Mouse (Mus musculus) layer of hippocampus, postnatal 36 days (tissue): ENCODE measurements around the gene Car11. TPM values are rescaled to one million over a fixed set of nuclear protein-coding genes. Genes with fewer than 3 reads are reported as not detected.

Experiments used
- DNase-seq, 2 experiments: peaks; one replicate each; pipeline ENCODE4 v3.0.0; 2022
- total RNA-seq, 2 experiments: library from RNA; stranded (reverse); gene quantifications; 2 replicates each; pipeline ENCODE4 v1.2.3; 2021

The Car11 gene
- total RNA-seq, 2 experiments from 2014 or later = 191 to 217 TPM

- no peak for DNase-seq
Observed at GRCm38 (mm10) chr7:45725151-45725550, 25.5 kb downstream of the Car11 start.

DNA sequence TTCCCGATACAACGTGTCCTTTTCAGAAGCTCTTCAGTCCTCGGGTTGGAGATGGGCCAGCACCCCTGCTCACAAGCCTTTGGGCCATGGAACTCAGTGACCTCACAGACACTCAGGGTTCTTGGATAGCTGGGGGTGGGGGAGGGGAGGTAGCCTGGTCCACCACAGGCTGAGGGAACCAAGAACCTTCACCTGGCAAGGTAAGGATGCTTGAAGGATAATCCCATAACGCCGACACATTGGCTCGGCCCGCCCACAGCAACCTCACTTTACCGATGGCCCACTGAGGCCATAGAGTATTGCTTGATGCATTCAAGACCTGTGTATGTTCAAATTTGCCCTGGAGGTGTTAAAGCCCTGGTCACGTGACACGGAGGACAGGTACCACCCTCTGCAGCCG is 26.1 kb downstream of the Car11 start, which contains the start of gene Spaca4:
Spaca4 (minus strand) TSS at position 101 of the 400 bp plus-strand sequence.
- DNase-seq = no peak

GRCm38 (mm10) chr7:45726419-45726818 is 26.8 kb downstream of the Car11 start:
- DNase-seq = no peak

DNA sequence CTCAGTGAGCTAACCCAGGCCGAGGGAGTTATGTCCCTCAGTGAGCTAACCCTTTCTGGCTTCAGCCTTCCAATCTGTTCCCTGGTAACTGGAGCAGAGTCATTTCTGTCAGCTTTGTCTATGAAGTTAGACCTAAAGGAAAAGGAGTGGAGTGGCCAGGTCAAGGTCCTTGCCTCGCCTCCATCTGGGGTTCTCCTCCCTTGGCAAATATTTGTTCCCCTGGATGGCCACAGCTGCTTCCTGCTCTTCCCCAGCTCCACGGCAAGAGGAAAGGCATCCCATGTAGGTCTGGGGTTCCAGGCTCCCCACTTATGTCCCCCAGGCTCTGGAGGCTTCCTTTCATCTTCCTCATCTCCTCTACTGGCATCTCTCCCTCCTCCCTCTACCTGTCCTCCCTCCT is 28.0 kb downstream of the Car11 start:
- no peak for DNase-seq

DNA sequence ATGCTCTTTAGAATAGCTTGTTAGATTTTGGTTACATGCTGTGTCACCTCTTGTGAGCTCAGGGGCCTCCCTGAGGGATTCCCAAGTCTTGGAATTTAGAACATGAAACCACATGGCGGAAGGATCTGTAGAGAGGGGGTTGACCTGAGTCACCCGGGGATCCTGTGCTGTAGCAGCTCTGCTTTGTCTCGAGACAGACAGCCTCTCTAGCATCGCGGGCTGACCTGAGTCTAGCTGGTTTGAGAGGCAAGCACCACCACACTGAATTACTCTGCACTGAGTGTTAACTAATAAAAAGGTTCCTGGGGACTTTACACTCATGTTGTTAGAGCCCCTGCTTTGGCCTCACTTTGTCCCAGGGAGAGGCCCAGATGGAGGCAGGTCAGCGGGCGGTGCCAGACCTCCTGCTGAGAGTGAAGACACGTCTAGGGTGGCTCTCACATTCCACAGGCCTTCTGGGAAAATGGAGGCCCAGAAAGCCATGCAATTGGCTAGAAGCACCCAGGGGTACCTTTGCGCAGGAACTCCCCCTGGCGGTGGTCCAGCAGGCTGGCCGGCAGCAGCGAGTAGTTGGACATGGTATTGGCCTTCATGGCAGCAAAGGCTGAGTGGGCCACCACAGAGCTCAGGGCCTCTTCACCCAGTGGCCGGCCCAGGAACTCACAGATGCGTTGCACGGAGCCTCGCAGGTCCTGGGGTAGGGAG is 31.2 kb downstream of the Car11 start:
- no peak for DNase-seq

GRCm38 (mm10) chr7:45733477-45733876 is 33.8 kb downstream of the Car11 start:
- DNase-seq = no peak

DNA sequence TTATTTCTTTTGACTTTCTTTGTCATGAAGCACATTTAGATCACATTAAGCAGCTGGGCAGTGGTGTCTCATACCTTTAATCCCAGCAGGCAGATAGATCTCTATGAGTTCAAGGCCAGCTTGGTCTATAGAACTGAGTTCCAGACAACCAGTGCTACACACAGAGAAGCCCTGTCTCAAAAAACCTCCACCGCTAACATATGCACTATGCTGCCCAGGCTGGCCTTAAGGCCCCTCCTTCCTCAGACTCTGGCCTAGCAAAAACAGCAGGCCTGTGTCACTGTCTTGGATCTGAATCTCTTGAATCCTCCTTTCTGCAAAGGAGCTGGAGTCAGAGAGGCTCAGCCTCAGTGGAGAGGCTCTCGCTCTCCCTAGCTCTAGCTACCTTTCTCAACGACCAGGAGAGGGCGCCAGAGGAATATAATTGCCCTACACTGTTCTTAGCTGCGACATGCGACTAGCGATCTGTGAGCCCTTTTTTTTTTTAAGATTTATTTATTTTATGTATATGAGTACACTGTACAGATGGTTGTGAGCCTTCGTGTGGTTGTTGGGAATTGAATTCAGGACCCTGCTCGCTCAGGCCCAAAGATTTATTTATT is 39.6 kb downstream of the Car11 start:
- DNase-seq = peak; percentile 70 to 81

DNA sequence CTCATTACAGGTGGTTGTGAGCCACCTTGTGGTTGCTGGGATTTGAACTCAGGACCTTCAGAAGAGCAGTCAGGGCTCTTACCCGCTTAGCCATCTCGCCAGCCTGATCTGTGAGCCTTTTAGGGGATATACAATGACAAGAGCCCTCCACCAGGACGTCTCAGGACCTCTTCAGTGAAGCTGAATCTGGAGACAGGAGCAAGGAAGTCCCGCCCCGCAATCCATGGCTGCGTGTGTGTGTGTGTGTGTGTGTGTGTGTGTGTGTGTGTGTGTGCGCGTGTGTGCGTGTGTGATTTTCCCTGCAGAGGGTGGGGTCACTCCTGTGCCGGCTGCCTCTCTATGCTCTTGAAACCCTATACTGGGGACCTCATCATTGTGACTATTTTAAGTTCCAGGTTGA is 40.2 kb downstream of the Car11 start:
- no peak for DNase-seq

- no peak for DNase-seq
Observed at GRCm38 (mm10) chr7:45741308-45741707, 41.7 kb downstream of the Car11 start.

- peak in 1 of 2 experiments; percentile 40 for DNase-seq
Observed at GRCm38 (mm10) chr7:45741777-45742176, 42.1 kb downstream of the Car11 start.

GRCm38 (mm10) chr7:45742338-45742737 is 42.7 kb downstream of the Car11 start:
- DNase-seq = peak; percentile 84

GRCm38 (mm10) chr7:45744387-45744786 is 44.7 kb downstream of the Car11 start:
- no peak for DNase-seq

DNA sequence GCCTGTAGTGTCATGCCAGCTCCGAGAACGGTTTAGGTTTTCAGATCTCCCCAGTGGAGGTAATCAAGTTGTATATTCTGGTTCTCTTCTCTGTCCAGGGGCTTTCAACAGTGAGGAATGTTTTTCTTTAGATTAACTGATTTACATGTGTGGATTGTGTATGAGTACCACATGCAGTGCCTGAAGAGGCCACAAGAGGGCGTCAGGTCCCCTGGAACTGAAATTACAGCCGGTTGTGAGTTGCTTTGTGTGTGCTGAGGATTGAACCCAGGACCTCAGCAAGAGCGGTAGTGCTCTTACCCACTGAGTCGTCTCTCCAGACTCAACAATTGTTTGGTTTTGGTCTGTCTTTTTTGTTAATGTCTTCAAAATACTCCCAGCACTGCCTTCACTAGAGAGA is 46.9 kb downstream of the Car11 start:
- DNase-seq = no peak

- DNase-seq = no peak
Observed at GRCm38 (mm10) chr7:45747450-45747849, 47.8 kb downstream of the Car11 start.

DNA sequence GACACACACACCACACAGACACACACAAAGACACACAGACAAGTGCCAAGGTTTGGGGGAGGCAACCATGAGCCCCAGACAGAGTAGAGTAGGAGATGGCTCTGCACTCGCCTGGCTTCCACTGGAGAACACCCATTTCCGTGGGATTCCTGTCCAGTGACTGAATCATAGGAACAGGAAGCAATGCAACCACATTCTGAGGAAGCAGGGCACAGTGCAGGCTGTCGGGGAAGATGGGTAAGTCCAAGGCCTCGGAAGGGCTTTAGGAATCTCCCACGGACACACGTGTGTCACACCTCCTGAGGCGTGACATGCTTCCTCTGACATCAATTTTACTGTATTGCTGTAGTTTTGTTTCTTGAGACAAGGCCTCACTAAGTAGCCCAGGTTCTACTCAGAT is 48.5 kb downstream of the Car11 start:
- no peak for DNase-seq

GRCm38 (mm10) chr7:45749401-45749800 is 49.8 kb downstream of the Car11 start:
- DNase-seq = no peak

DNA sequence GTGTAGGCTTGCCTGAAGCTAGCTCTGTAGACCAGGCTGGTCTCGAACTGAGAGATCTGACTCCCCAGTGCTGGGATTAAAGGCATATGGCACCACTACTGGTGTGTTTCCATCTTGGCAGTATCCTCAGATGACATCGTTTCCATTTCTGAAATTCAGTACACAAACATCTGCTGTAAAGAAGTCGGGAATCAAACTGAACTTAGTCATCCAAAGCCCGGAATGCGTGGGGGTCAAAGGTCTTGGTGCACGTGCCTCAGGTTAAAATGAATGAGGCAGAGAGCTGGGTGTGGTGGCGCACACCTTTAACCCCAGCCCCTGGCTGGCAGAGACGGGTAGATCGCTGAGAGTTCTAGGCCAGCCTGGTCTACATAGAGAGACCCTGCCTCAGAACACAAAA is 50.5 kb downstream of the Car11 start:
- no peak for DNase-seq

Other genes starting within 250 kb of the Car11 start
- 100 to 1,000 TPM; 187 to 197 TPM for gene Ftl1, start 240.0 kb upstream of the Car11 start, total RNA-seq
- 10 to 100 TPM; 73.5 to 80.8 TPM for gene Bax, start 232.9 kb upstream of the Car11 start, total RNA-seq
- not detected for gene Tulp2, start 218.0 kb upstream of the Car11 start, total RNA-seq
- gene Gm45808, start 213.0 kb upstream of the Car11 start, total RNA-seq = 1 to 10 TPM in 1 of 2 experiments, not detected in 1; 2.5 TPM
- 1 to 10 TPM; 3.1 to 3.9 TPM for gene Dhdh, start 211.0 kb upstream of the Car11 start, total RNA-seq
- gene Nucb1, start 189.4 kb upstream of the Car11 start, total RNA-seq = 10 to 100 TPM; 94.0 to 98.0 TPM
- 10 to 100 TPM; 17.4 to 20.0 TPM for gene Ppp1r15a, start 173.6 kb upstream of the Car11 start, total RNA-seq
- gene Plekha4, start 173.5 kb upstream of the Car11 start, total RNA-seq = under 1 TPM; 0.77 to 0.86 TPM
- gene Hsd17b14, start 144.9 kb upstream of the Car11 start, total RNA-seq = under 1 TPM in 1 of 2 experiments, not detected in 1; 0.28 TPM
- gene Bcat2, start 129.7 kb upstream of the Car11 start, total RNA-seq = 10 to 100 TPM; 23.5 to 29.9 TPM
- gene Fgf21, start 84.4 kb upstream of the Car11 start, total RNA-seq = not detected
- gene Fut1, start 82.6 kb upstream of the Car11 start, total RNA-seq = not detected
- gene Izumo1, start 78.0 kb upstream of the Car11 start, total RNA-seq = not detected
- 1 to 10 TPM; 6.1 to 6.6 TPM for gene Rasip1, start 72.4 kb upstream of the Car11 start, total RNA-seq
- gene Mamstr, start 59.9 kb upstream of the Car11 start, total RNA-seq = 1 to 10 TPM; 2.3 to 2.8 TPM
- gene Fut2, start 33.4 kb upstream of the Car11 start, total RNA-seq = under 1 TPM in 1 of 2 experiments, not detected in 1; 0.18 TPM
- gene Ntn5, start 15.8 kb upstream of the Car11 start, total RNA-seq = 1 to 10 TPM; 5.5 to 6.0 TPM
- 1 to 10 TPM; 2.0 to 2.7 TPM for gene Sec1, start 5.4 kb upstream of the Car11 start, total RNA-seq
- gene Dbp, start 5.2 kb downstream of the Car11 start, total RNA-seq = 10 to 100 TPM; 49.8 to 51.5 TPM
- 100 to 1,000 TPM; 372 to 375 TPM for gene Rpl18, start 15.6 kb downstream of the Car11 start, total RNA-seq
- gene Sphk2, start 18.2 kb downstream of the Car11 start, total RNA-seq = 10 to 100 TPM; 36.6 to 37.2 TPM
- under 1 TPM; 0.12 to 0.13 TPM for gene Fam83e, start 21.4 kb downstream of the Car11 start, total RNA-seq
- gene Spaca4, start 26.0 kb downstream of the Car11 start, total RNA-seq = not detected
- gene Lmtk3, start 83.9 kb downstream of the Car11 start, total RNA-seq = 100 to 1,000 TPM; 285 to 298 TPM
- gene Sult2b1, start 84.8 kb downstream of the Car11 start, total RNA-seq = 1 to 10 TPM; 6.3 to 7.0 TPM
- 100 to 1,000 TPM; 138 to 150 TPM for gene Cyth2, start 114.7 kb downstream of the Car11 start, total RNA-seq
- gene Kcnj14, start 124.9 kb downstream of the Car11 start, total RNA-seq = 1 to 10 TPM; 1.6 to 2.4 TPM
- 10 to 100 TPM; 19.9 to 22.6 TPM for gene Grwd1, start 131.1 kb downstream of the Car11 start, total RNA-seq
- 10 to 100 TPM; 72.4 to 74.2 TPM for gene Kdelr1, start 172.9 kb downstream of the Car11 start, total RNA-seq
- 10 to 100 TPM; 10.9 to 11.4 TPM for gene Grin2d, start 178.5 kb downstream of the Car11 start, total RNA-seq
- gene Syngr4, start 196.9 kb downstream of the Car11 start, total RNA-seq = not detected
- 10 to 100 TPM; 20.8 to 25.9 TPM for gene Tmem143, start 197.1 kb downstream of the Car11 start, total RNA-seq
- 1 to 10 TPM; 1.9 to 4.4 TPM for gene Emp3, start 221.6 kb downstream of the Car11 start, total RNA-seq
- gene Ccdc114, start 224.2 kb downstream of the Car11 start, total RNA-seq = 1 to 10 TPM; 3.0 TPM